Mouse (Mus musculus): ENCODE measurements around the gene Stat4. TPM values are rescaled to one million over a fixed set of nuclear protein-coding genes. Genes with fewer than 3 reads are reported as not detected.

The Stat4 gene
- 0.39 and 0.84 TPM in 2 replicates for polyA plus RNA-seq (2015; fragmentation: Nextera tagmentation; extraction: Ambion mirVana)

GRCm38 (mm10) chr1:51986848-51987247, at the start of gene Stat4:
TSS of gene Stat4 (plus strand) at chr1:51987148.
- no peak for ATAC-seq (replicated peaks)
- WGBS: 88% methylated on average over 5 of the region's 5 CpGs
- H3K27ac ChIP-seq (replicated peaks): no peak within 1 kb of the TSS
- H3K9ac ChIP-seq (replicated peaks): no peak within 1 kb of the TSS
- H3K4me3 ChIP-seq: no peak within 1 kb of the TSS
- no peaks in the 10 kb centered on the region for H3K27me3 ChIP-seq
- no peak within 1 kb of the TSS for H3K4me2 ChIP-seq (replicated peaks)
- no peaks in the 10 kb centered on the region for H3K4me1 ChIP-seq
- H3K36me3 ChIP-seq: no peaks in the 10 kb centered on the region
- H3K9me3 ChIP-seq: no peaks in the 10 kb centered on the region

GRCm38 (mm10) chr1:51938357-51938756, 48.6 kb upstream of the Stat4 start:
- Histone ChIP-seq H3K4me2 (replicated peaks) (no peak overlapping the region), H3K4me1 (no peaks in the 10 kb centered on the region), H3K9me3 (no peaks in the 10 kb centered on the region), H3K27ac (replicated peaks) (no peak overlapping the region), H3K36me3 (no peaks in the 10 kb centered on the region), H3K9ac (replicated peaks) (no peak overlapping the region), H3K4me3 (no peak overlapping the region), H3K27me3 (no peaks in the 10 kb centered on the region)
- ATAC-seq (replicated peaks): no peak
- WGBS: 93% methylated on average over 7 of the region's 7 CpGs

DNA sequence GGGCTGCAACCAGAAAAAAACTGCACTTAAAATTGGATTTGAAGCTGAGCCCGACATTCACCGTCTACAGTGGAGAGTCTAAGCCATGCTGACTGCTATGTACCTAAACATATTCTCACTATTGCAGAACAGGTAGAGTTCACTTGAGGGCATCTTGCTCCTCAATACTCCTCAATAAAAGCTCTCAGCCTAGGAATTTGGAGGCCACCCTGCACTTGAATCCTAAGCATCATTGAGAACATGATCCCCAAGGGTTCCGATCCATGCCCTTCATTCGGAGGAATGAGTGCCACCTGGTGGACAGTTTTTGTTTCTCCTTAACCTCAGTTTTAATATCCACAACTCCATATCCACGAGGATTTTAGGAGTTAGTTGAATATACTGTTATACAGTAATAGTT, 42.2 kb upstream of the Stat4 start:
- Histone ChIP-seq H3K4me2 (replicated peaks) (no peak overlapping the region), H3K9me3 (no peaks in the 10 kb centered on the region), H3K4me1 (no peaks in the 10 kb centered on the region), H3K27me3 (no peaks in the 10 kb centered on the region), H3K36me3 (no peaks in the 10 kb centered on the region), H3K27ac (replicated peaks) (no peak overlapping the region), H3K4me3 (no peak overlapping the region), H3K9ac (replicated peaks) (no peak overlapping the region)
- 42% methylated on average over 5 of the region's 5 CpGs for WGBS
- peak; percentile 26; the same call in 1 of the 2 replicates for ATAC-seq (replicated peaks)

DNA sequence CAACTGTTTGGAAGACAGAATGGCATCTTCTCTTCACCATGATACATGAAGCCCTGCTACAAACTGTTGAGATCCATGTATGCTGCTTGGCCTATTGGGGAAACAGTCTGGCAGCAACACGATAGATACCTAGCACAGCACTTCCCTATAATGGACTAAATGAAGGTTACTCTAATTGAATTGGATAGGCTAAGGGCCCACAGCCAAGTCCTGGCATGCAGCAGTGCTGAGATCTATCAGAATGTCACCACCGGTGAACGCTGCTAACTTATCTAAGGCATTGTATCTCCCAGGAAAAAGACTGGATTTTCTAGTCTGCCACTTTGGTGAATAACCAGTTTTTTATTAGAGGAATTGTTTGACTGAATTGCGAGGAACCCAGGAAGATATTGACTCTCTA, 39.8 kb upstream of the Stat4 start:
- H3K36me3 ChIP-seq: no peaks in the 10 kb centered on the region
- no peaks in the 10 kb centered on the region for H3K9me3 ChIP-seq
- no peak overlapping the region for H3K4me2 ChIP-seq (replicated peaks)
- H3K27ac ChIP-seq (replicated peaks): no peak overlapping the region
- no peaks in the 10 kb centered on the region for H3K27me3 ChIP-seq
- no peaks in the 10 kb centered on the region for H3K4me1 ChIP-seq
- no peak for ATAC-seq (replicated peaks)
- no peak overlapping the region for H3K4me3 ChIP-seq
- H3K9ac ChIP-seq (replicated peaks): no peak overlapping the region
- WGBS: 62% methylated on average over 4 of the region's 4 CpGs

GRCm38 (mm10) chr1:51964647-51965046, 22.3 kb upstream of the Stat4 start:
- H3K4me3 ChIP-seq: no peak overlapping the region
- H3K9ac ChIP-seq (replicated peaks): no peak overlapping the region
- no peaks in the 10 kb centered on the region for H3K36me3 ChIP-seq
- H3K27me3 ChIP-seq: no peaks in the 10 kb centered on the region
- H3K4me2 ChIP-seq (replicated peaks): no peak overlapping the region
- ATAC-seq (replicated peaks): no peak
- WGBS: 93% methylated on average over 2 of the region's 2 CpGs
- no peak overlapping the region for H3K27ac ChIP-seq (replicated peaks)
- H3K4me1 ChIP-seq: peaks cover 5% of the 10 kb centered on the region
- H3K9me3 ChIP-seq: no peaks in the 10 kb centered on the region

DNA sequence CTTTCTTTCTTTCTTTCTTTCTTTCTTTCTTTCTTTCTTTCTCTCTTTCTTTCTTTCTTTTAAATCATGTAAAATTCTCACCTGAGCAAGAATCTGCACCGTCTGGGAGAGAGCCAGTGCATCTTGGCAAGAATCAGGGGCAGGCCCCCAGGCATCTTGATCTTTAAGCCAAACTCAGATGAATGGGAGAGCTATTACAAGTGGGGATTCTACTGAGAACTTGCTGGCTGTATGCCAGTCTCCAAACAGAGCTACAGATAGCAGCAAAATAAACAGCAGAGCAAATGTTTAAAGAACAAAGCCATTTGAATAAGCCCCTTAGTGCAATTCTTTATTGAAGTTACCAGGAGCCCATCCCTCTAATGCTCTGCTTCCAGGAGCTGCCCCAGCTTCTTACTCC, 18.0 kb upstream of the Stat4 start:
- Histone ChIP-seq H3K4me2 (replicated peaks) (no peak overlapping the region), H3K27me3 (no peaks in the 10 kb centered on the region), H3K4me3 (no peak overlapping the region), H3K27ac (replicated peaks) (no peak overlapping the region), H3K9me3 (no peaks in the 10 kb centered on the region), H3K4me1 (peaks cover 5% of the 10 kb centered on the region), H3K9ac (replicated peaks) (no peak overlapping the region), H3K36me3 (no peaks in the 10 kb centered on the region)
- no peak; the same call in 1 of the 2 replicates for ATAC-seq (replicated peaks)
- 13% methylated on average over 1 of the region's 1 CpGs for WGBS

DNA sequence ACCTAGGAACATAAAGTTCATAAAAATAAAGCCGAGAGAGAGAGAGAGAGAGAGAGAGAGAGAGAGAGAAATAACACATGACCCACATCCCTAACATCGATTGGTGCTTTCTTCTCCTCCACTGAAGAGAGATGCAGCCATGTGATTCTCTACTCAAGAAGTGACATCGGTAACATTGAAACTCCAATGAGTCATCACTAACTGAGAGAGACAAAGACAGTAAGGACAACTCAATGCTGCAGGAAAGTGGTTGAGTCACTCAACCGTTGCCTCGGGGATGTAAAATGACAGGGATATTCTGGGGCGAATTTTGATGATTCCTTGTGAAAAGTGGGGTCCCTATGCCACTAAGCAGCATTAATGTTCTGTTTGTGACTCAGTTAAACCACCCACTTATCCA, 16.8 kb upstream of the Stat4 start:
- Histone ChIP-seq H3K27me3 (no peaks in the 10 kb centered on the region), H3K9me3 (no peaks in the 10 kb centered on the region), H3K4me3 (no peak overlapping the region), H3K4me2 (replicated peaks) (no peak overlapping the region), H3K27ac (replicated peaks) (no peak overlapping the region), H3K4me1 (peaks cover 5% of the 10 kb centered on the region), H3K36me3 (no peaks in the 10 kb centered on the region), H3K9ac (replicated peaks) (no peak overlapping the region)
- ATAC-seq (replicated peaks): no peak
- 85% methylated on average over 6 of the region's 6 CpGs for WGBS

DNA sequence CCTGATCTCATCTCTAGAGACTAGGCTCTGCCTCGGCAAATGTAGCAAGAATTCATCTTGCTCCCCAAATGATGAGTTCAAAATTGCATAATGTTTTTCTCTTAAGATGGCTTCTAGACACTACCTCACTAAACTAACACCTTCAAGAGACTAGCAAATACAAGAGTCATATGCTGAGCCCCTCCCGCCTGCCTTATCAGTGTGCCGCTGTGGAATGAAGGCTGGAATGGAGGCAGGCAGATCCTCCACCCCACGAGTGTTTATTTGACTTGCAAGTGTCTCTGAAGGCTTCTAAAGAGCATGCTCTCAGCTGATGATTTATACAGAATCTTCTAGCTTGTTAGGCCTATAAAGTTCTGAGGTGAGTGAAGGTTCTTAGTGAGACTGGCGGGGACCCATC, 11.4 kb upstream of the Stat4 start:
- Histone ChIP-seq H3K4me2 (replicated peaks) (no peak overlapping the region), H3K9me3 (no peaks in the 10 kb centered on the region), H3K4me1 (no peaks in the 10 kb centered on the region), H3K9ac (replicated peaks) (no peak overlapping the region), H3K27me3 (no peaks in the 10 kb centered on the region), H3K27ac (replicated peaks) (no peak overlapping the region), H3K36me3 (no peaks in the 10 kb centered on the region), H3K4me3 (no peak overlapping the region)
- ATAC-seq (replicated peaks): no peak
- WGBS: 89% methylated on average over 5 of the region's 5 CpGs

DNA sequence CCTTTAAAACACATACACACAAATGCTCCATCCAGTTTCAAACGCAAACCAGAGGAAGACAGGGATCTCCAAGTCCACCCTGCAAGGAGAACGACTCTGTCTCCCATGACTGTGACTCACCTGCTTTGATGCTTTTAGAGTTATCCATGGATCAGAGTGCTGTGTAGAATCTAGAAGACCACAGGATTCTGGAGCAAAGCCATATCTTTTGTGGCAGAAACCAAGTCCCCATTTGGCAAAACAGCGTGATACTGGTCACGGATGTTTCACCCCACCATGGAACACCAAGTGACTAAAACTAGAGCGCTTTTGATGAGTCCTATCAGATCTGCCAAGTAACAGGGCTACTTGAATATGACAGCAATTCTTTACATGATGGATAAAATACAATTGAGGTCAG, 7.9 kb upstream of the Stat4 start:
- H3K4me2 ChIP-seq (replicated peaks): no peak overlapping the region
- 93% methylated on average over 5 of the region's 5 CpGs for WGBS

GRCm38 (mm10) chr1:51991983-51992609, 5.1 kb downstream of the Stat4 start:
- H3K4me3 ChIP-seq: no peak overlapping the region
- H3K36me3 ChIP-seq: no peaks in the 10 kb centered on the region
- no peaks in the 10 kb centered on the region for H3K9me3 ChIP-seq
- H3K4me2 ChIP-seq (replicated peaks): no peak overlapping the region
- H3K4me1 ChIP-seq: peaks cover 6% of the 10 kb centered on the region
- H3K9ac ChIP-seq (replicated peaks): no peak overlapping the region
- H3K27ac ChIP-seq (replicated peaks): no peak overlapping the region
- 81% methylated on average over 8 of the region's 8 CpGs for WGBS
- ATAC-seq (replicated peaks): no peak
- no peaks in the 10 kb centered on the region for H3K27me3 ChIP-seq

More for the DNA sequence above, 7.9 kb upstream of the Stat4 start:
- Histone ChIP-seq H3K36me3 (no peaks in the 10 kb centered on the region), H3K9me3 (no peaks in the 10 kb centered on the region), H3K4me1 (no peaks in the 10 kb centered on the region), H3K4me3 (no peak overlapping the region), H3K27me3 (no peaks in the 10 kb centered on the region), H3K27ac (replicated peaks) (no peak overlapping the region), H3K9ac (replicated peaks) (no peak overlapping the region)
- no peak for ATAC-seq (replicated peaks)

DNA sequence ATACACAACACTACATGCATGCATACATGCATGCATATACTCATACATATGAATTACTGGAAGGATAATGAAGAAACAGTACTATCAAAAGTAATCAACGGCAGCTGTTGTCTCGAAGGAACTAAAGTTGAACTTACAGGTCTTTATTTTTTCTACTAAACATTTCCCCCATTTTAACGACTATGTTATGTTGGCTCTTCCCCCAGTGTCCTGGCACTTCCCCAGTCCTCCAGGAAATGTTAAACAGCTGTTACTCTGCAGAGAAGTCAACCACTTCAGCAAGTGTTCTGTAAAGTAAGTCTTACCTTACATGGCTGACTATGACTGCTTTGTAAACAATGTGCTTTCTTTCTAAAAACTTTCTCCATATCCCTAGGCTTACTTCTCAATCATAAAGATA, 9.1 kb downstream of the Stat4 start:
- Histone ChIP-seq H3K4me2 (replicated peaks) (no peak overlapping the region), H3K4me1 (peaks cover 6% of the 10 kb centered on the region), H3K27ac (replicated peaks) (no peak overlapping the region), H3K4me3 (no peak overlapping the region), H3K36me3 (no peaks in the 10 kb centered on the region), H3K9ac (replicated peaks) (no peak overlapping the region), H3K27me3 (no peaks in the 10 kb centered on the region), H3K9me3 (no peaks in the 10 kb centered on the region)
- no peak for ATAC-seq (replicated peaks)
- WGBS: 61% methylated on average over 3 of the region's 3 CpGs

DNA sequence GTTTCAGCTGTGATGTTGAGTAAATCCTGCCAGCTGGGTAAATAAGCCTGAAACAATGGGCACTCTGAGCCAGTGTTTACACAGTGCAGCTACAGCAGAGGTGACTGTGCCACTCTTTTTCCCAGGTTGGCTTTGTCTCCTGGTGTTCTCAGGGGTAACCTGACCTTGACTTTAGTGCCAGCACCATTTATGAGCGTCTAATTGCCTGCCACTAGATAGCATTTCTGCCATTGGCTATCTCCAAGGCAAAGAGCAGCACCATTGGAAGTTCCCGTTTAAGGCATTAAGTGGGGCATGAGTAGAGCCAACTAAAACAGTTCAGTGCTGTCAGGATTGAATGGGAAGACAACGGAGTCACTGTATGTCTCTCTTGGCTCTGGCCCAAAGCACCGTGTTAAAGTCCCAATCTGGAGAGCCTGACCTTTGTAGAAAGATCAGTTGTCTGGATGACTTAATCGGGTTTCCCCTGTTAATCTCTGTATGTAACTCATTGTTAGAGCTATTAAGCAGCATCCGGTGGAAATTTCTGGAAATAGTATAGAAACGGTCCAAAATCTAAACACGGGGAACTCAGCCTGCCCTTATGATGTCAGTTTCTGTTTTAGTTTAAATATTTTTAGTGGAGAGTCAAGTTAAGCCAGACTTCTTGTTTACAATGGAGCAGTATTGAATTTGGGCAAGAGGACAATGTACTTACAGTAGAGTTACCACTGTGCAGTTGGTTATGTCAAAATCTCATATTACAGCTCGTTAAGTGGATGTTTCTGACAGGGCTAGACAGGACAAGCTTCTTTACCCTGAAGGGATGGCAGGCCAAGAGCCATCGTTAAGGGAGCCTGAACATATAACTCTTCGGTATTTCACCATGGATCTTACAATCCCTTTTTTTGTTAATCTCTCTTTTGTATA, 10.1 kb downstream of the Stat4 start:
- H3K27me3 ChIP-seq: no peaks in the 10 kb centered on the region
- no peak overlapping the region for H3K4me3 ChIP-seq
- peaks cover 6% of the 10 kb centered on the region for H3K4me1 ChIP-seq
- no peak overlapping the region for H3K4me2 ChIP-seq (replicated peaks)
- H3K9ac ChIP-seq (replicated peaks): no peak overlapping the region
- ATAC-seq (replicated peaks): no peak
- 29% methylated on average over 11 of the region's 11 CpGs for WGBS
- H3K36me3 ChIP-seq: no peaks in the 10 kb centered on the region
- no peak overlapping the region for H3K27ac ChIP-seq (replicated peaks)
- H3K9me3 ChIP-seq: no peaks in the 10 kb centered on the region
